Mouse (Mus musculus) olfactory bulb, adult 2 months (tissue): ENCODE results near the gene Eed. TPM values are rescaled to one million over a fixed set of nuclear protein-coding genes. Genes with fewer than 3 reads are reported as not detected.

Experiments
- H3K27ac ChIP-seq: fragments of 200-500 bp; 2 replicates; pipeline ENCODE4 v1.5.1; 2012; ENCODE audit warnings: low read depth, low read length; ENCODE audit not compliant: insufficient read depth
- H3K4me1 ChIP-seq: fragments of 200-500 bp; 2 replicates; pipeline ENCODE4 v1.6.1; 2012; ENCODE audit warnings: low read length; ENCODE audit not compliant: control insufficient read depth, insufficient read depth
- H3K4me3 ChIP-seq: fragments of 200-500 bp; 2 replicates; pipeline ENCODE4 v1.5.1; 2012; ENCODE audit warnings: mild to moderate bottlenecking, low read depth, low read length, moderate library complexity; ENCODE audit not compliant: insufficient read depth
- CTCF ChIP-seq: fragments of 200-500 bp; IDR thresholded peaks from 2 replicates; pipeline ENCODE4 v1.5.1; 2012; ENCODE audit warnings: low read depth, mild to moderate bottlenecking, low read length, moderate library complexity; ENCODE audit not compliant: insufficient read depth
- POLR2A ChIP-seq: fragments of 200-500 bp; IDR thresholded peaks from 2 replicates; pipeline ENCODE4 v1.6.1; 2012; ENCODE audit warnings: mild to moderate bottlenecking, low read depth, low read length, moderate library complexity; ENCODE audit not compliant: insufficient read depth
- WGBS: fragments of 180-500 bp; shearing (Covaris S2); methylation state at CpG from one replicate; pipeline ENCODE4 v1.1.7; 2018; 5-methylcytosine and 5-hydroxymethylcytosine counted together
- polyA plus RNA-seq: library from polyadenylated mRNA; stranded (reverse); fragments of >200 nt; gene quantifications from 2 replicates; pipeline ENCODE4 v1.2.4, GENCODE M21; 2012; ENCODE audit warnings: low replicate concordance; ENCODE audit not compliant: missing spikeins, insufficient read depth, insufficient read length

The Eed gene
- polyA plus RNA-seq, 1 experiment: not detected

GRCm38 (mm10) chr7:89913432-89914158 is 67.2 kb downstream of the Eed start:
- no peak for TF ChIP-seq CTCF
- no peak for TF ChIP-seq POLR2A
- 64% methylated on average over 3 of the region's 3 CpGs for WGBS
- H3K4me1 ChIP-seq: no peaks in the 10 kb centered on the region
- H3K4me3 ChIP-seq: no peak overlapping the region
- H3K27ac ChIP-seq: no peak overlapping the region

DNA sequence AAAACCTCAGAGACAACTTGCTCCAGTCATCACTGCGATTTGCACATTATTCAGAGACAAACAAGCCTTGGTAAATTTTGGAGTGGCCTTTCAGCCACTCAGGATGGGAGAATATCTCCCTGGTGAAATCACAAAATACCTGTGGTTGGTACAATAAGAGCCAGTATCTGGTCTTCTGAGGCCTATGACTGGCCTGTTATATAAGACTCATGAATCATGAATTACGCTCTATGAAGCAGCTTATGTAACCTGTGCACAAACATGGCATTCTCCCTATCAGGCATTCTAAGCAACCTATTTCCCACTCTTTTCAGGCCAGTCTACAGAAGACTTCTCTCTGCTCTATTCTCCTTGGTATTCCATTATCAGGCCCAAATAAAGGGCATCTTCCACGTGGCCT is 68.4 kb downstream of the Eed start:
- TF ChIP-seq CTCF (no peak), POLR2A (no peak)
- Histone ChIP-seq H3K27ac (no peak overlapping the region), H3K4me1 (no peaks in the 10 kb centered on the region), H3K4me3 (no peak overlapping the region)
- WGBS: 83% methylated on average over 3 of the region's 3 CpGs

DNA sequence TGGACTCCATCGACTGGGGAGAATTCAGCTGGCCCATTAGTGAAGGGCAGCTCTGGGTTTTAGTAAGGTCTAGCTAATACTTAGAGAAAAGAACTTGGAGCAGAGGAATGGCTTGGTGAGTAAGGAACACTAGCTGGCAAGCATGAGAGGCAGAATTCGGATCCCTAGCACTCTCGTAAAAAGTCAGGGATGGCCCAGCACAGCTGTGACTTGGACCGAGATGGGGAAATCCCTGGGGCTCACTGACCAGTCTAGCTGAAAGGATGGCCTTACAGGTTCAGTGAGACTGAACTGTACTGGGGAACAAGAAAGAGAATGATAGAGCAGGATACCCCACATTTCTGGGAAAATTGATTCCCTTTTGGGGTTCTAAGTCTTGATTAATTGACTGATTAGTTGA is 71.1 kb downstream of the Eed start:
- Histone ChIP-seq H3K27ac (no peak overlapping the region), H3K4me3 (no peak overlapping the region), H3K4me1 (no peaks in the 10 kb centered on the region)
- TF ChIP-seq CTCF (no peak), POLR2A (no peak)
- 84% methylated on average over 4 of the region's 4 CpGs for WGBS

DNA sequence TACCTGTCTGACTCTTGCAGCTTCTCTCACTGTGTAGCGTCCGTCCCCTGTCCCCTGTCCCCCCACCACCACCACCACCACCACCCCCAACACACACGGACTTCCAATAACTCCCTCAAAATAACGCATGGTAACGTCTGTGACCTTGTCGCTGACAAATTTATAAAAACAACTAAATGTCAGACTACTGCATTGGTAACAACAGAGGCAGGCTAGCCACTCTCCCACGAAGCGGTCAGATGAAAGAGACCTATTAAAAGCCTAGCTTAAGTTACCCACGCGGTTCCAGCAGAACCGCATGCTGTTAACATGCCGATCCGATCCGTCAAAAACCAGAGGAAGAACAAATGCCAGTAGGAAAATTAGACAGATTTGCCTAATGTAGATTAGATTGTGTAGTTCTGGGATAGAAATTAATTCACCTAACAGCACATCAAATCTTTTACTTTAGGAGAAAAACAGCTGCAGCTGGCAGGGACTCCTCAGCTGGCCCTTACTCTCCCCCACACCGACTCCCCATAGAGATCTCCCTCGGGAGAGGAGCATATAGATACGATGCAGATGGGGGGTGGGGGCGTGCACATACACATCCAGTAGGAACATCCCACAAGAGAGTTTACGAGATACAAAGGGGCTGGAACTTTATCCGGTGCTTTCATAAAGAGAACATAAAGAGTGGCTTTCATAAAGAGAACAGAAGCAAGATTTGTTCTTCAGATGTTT is 71.7 kb downstream of the Eed start:
- WGBS: 69% methylated on average over 20 of the region's 20 CpGs
- no peaks in the 10 kb centered on the region; the same call in 1 of the 2 replicates for H3K4me1 ChIP-seq
- H3K4me3 ChIP-seq: no peak overlapping the region
- H3K27ac ChIP-seq: no peak overlapping the region
- TF ChIP-seq CTCF (no peak), POLR2A (no peak)

DNA sequence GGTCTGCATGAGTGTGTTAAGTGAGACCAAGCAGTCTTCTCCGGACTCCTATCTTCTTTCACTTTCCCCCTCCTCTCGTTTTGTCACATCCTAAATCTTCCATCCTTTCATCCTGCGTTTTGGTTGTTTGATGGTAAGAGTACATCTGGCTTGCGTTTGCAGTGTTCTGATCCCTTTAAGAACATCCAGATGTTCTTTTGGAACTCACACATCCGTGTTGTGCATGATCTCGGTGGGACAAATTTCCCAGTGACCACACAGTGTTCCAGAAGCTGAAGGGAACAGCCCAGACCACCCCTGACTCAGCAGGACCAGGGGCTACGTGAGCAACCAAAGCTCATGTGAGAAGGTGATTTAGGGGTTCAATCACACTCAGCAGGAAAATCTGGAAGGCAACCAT is 72.4 kb downstream of the Eed start:
- H3K4me3 ChIP-seq: no peak overlapping the region
- 71% methylated on average over 7 of the region's 7 CpGs for WGBS
- TF ChIP-seq CTCF (no peak), POLR2A (no peak)
- H3K4me1 ChIP-seq: peaks cover 4% of the 10 kb centered on the region
- H3K27ac ChIP-seq: no peak overlapping the region

- Histone ChIP-seq H3K4me1 (peaks cover 9% of the 10 kb centered on the region), H3K4me3 (no peak overlapping the region), H3K27ac (no peak overlapping the region)
- 19% methylated on average over 8 of the region's 8 CpGs for WGBS
- TF ChIP-seq POLR2A: no peak
- TF ChIP-seq CTCF: no peak
Observed at GRCm38 (mm10) chr7:89907950-89908349, 72.8 kb downstream of the Eed start.

Other genes starting within 250 kb of the Eed start
- gene Ccdc81, start 77.4 kb downstream of the Eed start, polyA plus RNA-seq: not detected in 2 replicates
- gene Hikeshi, start 39.8 kb downstream of the Eed start, polyA plus RNA-seq: not detected in 2 replicates
- gene Picalm, start 149.2 kb upstream of the Eed start, polyA plus RNA-seq: 64.3 TPM in 1 of 2 replicates, not detected in the other